ENCODE assay signal across 7 mouse cellular contexts in genomic region chr1:43827002-43827762, GRCm38 (mm10). TPM values are rescaled to one million over a fixed set of nuclear protein-coding genes. Genes with fewer than 3 reads are reported as not detected.
DNase-seq lines count a peak whose midpoint lies in the region; TF ChIP-seq lines count a peak whose summit lies in the region.

No protein-coding gene starts in this region.

- no peaks in the 10 kb centered on the region for H3K4me1 ChIP-seq in spleen, adult 2 months (ENCODE audit: control insufficient read depth, insufficient read depth, insufficient read length)

- peak; percentile 14 for TF ChIP-seq POLR2A in spleen, adult 2 months (IDR thresholded peaks at IDR 0.05; ENCODE audit: low read depth, low read length)

- H3K27me3 ChIP-seq in spleen, adult 2 months (ENCODE audit: control insufficient read depth, insufficient read depth, low read length): no peaks in the 10 kb centered on the region

- H3K27ac ChIP-seq in spleen, adult 2 months (ENCODE audit: insufficient read depth, low read length): peak overlapping the region; percentile 30

- peak overlapping the region; percentile 87 for H3K4me3 ChIP-seq in spleen, adult 2 months (ENCODE audit: extremely low read depth, insufficient read depth, insufficient read length)

- DNase-seq in right cerebral cortex, adult 18-20 months: peak; percentile 41
- DNase-seq in right cerebral cortex, postnatal 25 days: no peak
- peak; percentile 31 for DNase-seq in c-Kit-negative CD71-positive TER-119-positive erythroid progenitor cells, embryonic 14.5 days (ENCODE audit: low read depth, low spot score)
- peak; percentile 52 for DNase-seq in gastrocnemius, postnatal 14 days
- DNase-seq in kidney, postnatal 36 days: peak; percentile 29 to 49
- DNase-seq in lung, postnatal 4 days: peak; percentile 35 to 36
- DNase-seq in spleen, adult 2 months (ENCODE audit: low read depth in 1 of 2, low spot score in 2 of 2): peak in 1 of 2 experiments; percentile 35

- intact Hi-C loops in gastrocnemius, postnatal 14 days (cut with DNase I; ENCODE audit: low total_unique reads): no loop called here

- TF ChIP-seq CTCF in spleen, adult 2 months (IDR thresholded peaks at IDR 0.05; ENCODE audit: extremely low read depth, insufficient read depth, insufficient read length, insufficient replicate concordance): no peak

- WGBS in spleen, adult 2 months: 1% methylated on average over 68 of the region's 68 CpGs

- H3K36me3 ChIP-seq in spleen, adult 2 months (ENCODE audit: control insufficient read depth, insufficient read depth, low read length): no peaks in the 10 kb centered on the region

RNA-seq across cellular contexts. Expression of gene Uxs1, which starts 0.4 kb away (rescaled TPM):
- total RNA-seq in gastrocnemius, postnatal 14 days (2021): 10 to 100 TPM; 11.4 to 15.0 TPM
- 3.5 and 4.9 TPM in 2 replicates for polyA plus RNA-seq in spleen, adult 2 months (2012; rRNA removed)
